Mouse (Mus musculus): ENCODE data around the gene 1810043G02Rik.
"Not testable (repeated sequence)": the region's sequence is repeated elsewhere in the genome, so short reads cannot be mapped to it uniquely, and the experiment has no call there.

Gene 1810043G02Rik

DNA sequence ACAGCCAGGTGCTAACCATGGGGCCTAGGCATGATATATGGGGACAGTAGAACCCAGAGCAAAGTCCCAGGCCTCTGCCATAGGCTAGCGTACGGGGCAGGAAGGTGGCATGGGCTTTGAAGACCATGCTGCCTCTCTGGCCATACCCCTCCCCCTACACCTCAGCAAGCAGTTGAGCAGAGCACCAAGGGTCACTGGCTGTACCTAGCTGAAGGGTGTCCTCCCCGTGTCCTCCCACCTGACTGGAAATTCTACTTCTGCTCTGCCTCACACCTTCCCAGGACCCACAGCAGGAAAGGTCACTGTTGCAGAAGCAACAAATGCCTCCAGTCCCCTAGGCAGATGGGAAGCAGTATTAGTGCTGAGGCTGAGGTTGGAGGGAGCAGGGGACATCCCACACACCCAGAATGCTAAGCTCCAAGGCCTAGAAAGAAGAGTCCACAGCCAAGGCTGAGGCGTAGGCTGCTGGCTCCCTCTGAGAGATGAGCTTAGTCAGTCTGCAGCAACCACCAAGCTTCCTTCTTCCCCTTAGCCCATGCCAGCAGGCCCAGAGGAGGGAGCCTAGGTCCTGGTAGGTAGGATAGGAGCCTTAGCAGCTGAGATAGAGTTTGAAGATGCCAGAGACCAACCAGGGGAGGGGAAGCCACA is 27.6 kb downstream of the 1810043G02Rik start:
- no peak for DNase-seq

DNA sequence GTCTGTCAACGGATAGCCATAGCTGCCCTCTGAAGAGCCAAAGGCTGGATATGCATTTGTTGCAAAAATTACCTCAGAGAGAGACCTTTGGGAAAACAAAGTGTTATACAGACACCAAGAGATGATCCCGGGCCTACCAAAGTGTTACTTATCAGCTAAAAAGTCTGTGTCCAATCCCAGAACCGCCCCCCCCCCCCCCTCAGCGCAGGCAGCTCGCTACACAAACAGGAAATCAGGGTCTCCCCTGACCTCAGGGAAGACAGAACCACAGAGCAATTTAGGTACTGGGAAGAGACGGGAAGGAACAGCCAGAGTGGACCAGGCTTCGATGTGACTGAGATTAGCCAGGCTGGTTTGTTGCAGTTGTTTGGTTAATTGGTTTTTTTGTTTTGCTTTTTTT is 28.9 kb downstream of the 1810043G02Rik start:
- no peak for DNase-seq

DNA sequence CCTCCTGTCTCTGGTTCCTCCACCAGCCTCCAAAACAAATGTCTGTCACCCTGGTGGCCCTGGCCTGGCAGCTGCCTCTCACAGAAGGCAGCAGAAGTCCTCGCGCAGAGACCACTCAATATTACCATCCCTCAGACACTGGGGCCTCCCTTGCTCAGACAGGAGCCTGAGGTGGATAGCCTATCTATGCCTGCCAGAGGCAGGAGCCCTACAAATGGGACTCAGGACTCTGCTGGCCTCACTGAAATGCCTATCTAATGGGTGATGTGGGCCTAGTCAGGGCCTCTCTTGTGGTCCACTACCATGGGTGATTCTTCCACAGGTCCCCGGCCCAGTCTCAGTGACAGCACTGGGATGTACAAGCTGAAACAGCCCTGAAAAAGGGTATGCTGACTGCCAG is 29.8 kb downstream of the 1810043G02Rik start:
- DNase-seq = no peak

DNA sequence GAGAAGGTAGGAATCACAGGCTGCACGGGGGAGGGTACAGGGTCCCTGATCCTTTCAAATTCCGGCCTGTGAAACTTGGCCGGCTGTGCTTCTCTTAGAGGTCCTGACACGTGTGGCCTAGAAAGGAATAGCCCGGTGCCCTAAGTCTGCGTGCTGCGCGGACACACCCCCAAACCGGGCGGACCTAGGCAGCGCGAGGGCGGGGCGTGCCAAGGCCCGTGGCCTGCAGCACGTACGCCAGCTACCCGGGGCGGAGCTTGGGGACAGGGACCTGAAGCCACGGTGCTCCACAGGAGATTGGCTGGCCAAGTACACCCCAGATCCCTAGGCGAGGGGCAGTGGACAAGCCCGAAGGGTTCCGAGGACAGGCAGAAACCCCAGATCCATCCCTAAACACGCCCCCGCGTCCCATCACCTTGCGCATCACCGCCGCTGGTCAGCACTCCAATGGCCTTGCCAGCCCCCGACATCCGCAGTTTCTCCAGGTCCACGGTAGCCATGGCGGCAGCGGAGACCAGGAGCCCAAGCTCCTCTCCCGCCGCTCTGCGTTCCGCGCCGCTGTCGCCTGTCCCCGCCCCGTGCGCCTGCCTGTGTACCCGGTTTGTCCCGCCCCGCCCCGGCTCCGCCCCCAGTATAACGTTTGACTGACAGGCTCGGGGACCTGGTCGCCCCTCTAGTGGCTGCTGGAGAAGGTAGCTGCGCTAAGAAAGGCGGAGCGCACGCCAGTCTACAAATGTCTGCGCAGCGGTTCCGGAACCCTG is 31.0 kb downstream of the 1810043G02Rik start:
- peak; percentile 94 for DNase-seq

DNA sequence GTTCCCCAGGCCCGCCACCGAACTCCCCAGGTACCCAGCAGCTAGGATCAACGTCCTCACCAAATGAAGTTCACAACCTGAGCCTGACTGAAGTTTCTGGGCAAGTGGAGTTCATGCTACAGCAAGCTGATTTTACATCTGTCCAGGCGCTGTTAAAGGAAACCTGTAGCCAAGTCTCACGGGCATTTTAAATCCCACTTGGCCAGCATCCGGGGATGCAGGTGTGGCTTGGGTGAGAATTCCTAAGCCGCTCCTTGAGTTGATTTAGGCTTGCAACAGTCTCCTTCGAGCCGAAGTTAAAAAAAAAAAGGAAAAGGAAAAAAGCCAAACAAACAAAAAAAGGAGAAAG is 31.6 kb downstream of the 1810043G02Rik start, which contains the start of gene Pfkl:
TSS of gene Pfkl (minus strand) at position 139 of the 349 bp plus-strand sequence.
- DNase-seq = no peak

DNA sequence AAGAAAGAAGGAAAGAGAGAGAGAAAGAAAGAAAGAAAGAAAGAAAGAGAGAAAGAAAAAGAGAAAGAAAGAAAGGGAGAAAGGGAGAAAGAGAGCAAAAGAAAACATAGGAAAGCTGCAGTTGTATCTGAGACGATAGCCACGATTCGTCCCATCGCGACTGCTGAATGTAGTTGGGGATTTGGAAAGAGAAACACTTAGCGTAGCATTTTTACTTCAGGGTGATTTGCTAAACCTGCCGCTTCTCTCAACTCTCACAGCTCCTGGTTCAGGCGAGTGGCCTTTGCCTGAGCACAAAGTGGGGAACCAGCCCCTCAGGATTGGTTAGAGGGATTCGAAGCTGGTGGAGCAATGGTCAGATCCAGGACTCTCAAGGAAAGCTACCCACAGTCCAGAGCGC is 32.0 kb downstream of the 1810043G02Rik start:
- DNase-seq = no peak

DNA sequence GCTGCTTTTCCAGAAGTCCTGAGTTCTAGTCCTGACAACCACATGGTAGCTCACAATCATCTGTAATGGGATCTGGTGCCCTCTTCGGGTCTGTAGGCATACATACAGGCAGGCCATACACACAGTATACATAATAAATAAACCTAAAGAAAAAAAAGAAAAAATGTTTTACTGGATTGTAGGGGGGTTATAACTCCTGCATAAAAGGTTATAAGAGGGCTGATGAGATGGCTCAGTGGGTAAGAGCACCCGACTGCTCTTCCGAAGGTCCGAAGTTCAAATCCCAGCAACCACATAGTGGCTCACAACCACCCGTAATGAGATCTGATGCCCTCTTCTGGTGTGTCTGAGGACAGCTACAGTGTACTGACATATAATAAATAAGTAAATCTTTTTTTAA is 32.8 kb downstream of the 1810043G02Rik start:
- DNase-seq = not testable (repeated sequence)

DNA sequence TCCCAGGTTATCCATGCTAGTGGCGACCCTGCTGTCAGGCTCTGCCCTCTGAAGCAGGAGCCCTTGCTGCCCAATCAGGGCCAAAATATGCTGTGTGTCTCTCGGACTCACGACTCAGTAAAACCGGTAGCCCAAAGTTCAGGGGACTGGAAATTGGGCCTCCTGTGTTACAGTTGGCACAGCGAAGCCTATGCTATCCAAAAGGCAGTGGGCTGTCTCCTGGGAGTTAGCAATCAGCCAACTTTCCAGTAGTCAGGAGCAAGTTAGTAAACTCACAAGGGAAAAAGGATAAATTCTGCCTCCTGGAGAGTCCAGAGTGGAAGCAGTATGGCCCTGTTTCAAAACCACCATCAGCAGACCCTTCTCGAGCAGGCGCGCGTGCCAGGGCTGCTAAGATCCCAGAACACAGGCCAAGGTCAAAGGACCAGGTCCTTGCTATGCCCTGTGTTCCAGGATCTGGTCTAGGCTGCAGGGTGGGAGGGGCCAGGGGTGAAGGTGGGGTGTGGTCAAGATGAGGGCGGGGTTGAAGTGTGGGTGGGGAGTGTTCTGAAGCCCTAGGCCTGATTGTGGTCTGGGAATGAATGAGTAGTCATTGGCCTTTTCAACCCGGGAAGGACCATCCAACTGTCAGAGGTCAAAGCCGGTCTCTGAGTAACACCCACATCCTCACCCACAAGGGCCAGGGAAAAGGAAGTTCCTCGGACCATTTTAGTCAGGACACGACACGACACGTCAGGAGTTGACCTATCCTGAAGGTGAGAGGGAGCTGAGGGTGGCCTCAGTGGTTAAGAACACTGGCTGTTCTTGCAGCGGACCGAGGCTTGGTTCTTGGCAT is 34.6 kb downstream of the 1810043G02Rik start:
- DNase-seq = no peak

DNA sequence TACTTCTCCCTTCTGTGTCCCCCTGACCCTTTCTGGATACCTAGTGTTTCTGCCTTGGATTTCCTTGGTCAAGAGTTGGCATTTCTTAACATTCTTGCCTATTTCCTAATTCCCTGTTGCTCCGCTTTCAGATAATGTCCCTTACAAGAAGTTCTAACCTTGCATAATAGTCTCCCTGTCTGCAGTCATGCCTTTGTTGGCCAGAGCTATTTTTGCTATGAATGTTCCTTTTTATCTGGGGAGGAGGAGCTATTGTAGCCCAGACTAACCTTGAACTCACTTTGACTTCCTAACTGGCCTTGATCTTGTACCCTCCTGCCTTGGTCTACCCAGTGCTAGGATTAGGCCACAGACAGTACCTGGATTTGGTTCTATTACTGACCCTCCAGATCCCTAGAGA is 37.2 kb downstream of the 1810043G02Rik start:
- DNase-seq = no peak

DNA sequence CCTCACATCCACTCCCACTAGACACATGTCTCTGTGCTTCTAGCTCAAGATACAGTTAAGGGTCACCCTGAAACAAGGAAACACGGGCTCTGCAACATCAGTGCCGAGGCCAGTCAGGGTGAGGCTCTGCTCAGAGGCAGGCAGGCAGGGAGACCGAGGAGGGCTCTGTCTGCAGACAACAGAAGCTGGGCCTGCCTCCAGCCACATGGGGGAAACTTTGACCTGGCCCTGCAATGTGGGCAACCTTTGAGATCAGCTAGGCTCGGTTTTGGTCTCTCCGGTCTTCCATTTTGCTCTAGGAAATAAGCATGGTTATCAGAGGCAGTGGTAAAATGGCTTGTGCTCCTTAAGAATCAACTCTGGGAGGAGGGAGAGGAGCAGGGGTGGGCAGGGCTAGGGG is 38.0 kb downstream of the 1810043G02Rik start:
- no peak for DNase-seq

DNA sequence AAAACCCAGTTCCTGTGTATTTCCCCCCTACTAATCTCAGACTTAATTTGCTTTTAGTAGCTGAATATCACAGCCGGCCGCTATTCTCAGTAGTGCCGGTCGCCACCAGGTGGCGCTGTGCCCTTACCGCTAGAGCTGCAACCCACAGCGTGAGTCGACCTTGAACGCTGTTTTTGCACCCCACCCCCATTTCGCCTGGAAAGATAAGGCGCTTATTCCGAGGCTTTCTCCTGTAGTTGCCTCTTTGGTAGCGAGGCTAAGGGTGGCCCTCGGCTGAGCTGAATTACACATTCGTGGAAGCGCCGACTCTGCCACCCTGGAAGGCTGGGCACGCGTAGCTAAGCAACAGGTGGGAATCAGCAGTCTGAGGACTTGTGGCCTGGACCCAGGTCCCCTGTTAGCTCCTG is 40.5 kb downstream of the 1810043G02Rik start:
- DNase-seq = peak; percentile 73

DNA sequence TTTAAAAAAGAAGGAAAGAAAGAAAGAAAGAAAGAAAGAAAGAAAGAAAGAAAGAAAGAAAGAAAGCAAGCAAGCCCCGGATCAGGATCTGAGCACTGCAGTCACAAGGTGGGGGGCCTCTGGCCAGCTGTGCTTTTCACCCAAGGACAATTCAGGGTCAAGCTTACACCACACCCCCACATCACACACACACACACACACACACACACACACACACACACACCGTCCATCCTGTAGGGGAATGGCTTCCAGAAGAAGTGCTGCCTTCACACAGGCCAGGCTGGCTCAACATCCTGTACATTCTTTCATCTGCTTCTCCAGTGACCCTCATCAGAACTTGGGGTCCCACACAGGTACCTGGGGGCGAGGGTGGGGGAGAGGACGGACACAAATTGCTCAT is 41.0 kb downstream of the 1810043G02Rik start:
- DNase-seq = no peak

DNA sequence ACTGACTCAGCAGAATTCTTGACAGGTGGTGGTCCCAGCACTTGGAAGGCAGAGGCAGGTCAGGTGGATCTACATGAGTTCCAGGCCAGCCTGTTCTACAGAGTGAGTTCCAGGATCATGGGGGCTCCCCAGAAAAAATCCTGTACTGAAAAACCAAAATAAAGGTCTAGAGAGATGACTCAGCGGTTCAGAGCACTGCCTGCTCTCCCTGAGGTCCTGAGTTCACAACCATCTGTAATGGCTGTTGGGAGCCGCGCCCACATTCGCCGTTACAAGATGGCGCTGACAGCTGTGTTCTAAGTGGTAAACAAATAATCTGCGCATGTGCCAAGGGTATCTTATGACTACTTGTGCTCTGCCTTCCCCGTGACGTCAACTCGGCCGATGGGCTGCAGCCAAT is 41.7 kb downstream of the 1810043G02Rik start:
- not testable (repeated sequence) for DNase-seq

DNA sequence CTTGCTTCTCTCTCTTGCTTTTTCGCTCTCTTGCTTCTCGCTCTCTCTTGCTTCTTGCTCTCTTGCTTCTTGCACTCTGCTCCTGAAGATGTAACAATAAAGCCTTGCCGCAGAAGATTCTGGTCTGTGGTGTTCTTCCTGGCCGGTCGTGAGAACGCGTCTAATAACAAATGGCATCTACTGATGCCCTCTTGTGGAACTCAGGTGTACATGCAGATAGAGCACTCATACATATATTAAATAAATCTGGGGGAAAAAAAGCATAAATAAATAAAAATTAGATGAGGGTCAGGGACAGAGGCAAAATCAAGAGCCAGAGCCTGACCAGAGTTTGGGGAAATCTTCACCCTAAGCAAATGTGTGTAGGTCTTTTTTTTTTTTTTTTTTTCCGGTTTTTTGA is 47.1 kb downstream of the 1810043G02Rik start:
- DNase-seq = not testable (repeated sequence)

DNA sequence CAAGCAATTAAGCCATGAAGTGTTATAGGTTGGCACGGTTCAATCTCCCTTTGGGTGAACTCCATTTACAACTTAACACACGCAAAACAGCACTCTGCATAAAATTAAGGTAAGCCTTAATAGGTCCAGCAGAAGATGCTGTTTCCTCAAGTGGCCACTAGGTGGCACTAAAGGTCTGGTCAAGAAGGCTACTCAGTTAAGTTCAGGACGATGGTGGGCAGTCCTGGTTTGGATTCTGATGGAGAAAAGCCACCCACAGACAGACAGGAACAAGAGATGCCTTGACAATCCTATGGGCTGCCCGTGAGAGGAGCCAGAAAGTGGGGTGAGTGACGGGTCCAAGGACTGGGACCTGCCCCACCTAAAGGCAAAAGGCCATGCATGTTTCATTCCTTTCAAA is 49.8 kb downstream of the 1810043G02Rik start:
- DNase-seq = peak; percentile 68

DNA sequence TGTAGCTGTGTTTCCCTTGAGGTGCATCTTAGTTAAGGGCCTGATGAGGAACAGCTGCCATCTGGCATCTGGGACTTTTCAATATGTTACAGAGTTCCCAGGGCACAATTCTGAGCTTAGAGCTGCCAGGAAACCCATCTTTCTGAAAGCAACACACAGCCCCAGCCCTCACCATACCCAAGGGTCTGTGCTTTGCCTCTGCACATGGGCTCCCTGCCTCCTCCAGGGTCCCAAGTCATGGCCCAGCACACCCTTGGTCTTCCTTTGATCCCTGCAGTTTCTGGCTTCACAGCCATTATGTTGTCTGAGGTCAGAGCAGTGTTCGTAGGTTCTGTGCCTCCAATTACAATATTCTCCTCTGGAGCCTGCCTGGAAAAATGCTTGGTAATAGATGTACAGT is 50.8 kb downstream of the 1810043G02Rik start:
- no peak for DNase-seq

DNA sequence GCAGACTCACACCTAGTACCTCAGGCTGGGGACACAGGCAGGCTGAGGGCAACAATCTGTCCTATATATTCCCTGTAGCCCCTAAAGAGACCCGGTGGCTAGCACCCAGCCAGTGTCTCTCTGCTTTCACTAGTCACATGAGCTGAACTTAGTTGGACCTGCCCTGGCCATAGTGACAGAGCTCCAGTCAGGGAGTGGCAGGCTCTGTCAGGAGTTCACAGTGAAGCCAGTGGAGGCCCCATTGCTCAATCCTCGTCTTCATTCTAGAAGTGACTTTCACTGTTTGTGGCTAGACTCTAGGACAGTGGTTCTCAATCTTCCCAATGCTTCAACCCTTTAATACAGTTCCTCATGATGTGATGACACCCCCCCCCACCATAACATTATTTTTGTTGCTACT is 53.7 kb downstream of the 1810043G02Rik start:
- no peak for DNase-seq
